Mouse (Mus musculus): ENCODE data around the gene Tedc2.

The Tedc2 gene

DNA sequence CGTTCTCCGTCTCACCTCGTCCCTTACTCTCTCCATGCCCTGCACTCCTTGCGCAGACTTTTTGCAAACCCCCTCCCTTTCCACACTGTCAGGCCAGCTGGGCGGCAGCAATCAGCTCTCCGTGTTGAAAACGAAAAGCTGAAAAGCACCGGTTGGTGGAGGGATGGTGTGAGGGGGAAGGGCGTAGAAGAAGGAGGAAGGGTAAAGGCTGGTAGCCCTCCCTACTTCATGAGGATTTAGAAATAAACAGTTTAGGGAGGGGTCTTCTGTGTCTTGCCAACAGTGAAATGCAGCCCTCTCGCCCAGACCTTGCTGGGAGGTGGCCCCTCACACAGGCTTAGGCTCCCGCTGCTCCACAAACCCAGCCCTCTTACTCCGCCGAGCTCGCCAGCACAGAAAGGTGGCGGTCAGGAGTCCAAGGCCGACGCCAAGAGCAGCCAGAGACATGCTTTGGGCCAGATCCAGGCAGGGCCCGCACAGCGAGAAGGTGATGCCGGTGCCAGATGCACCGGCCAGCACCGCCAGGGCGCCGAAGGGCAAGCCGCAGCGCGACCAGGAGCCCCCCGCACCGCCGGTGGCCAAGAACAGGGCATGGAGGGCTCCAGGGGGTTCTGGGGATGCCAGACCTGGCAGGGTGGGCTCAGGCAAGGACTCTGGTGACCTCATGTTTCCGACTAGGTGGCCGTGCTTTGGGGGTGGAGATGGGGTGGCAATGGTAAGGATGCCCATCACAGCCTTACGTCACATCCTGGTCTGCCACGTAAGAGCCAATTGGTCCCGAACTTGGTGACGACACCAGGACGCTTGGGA, 8.8 kb downstream of the Tedc2 start:
- no peak for DNase-seq (ENCODE audit: low spot score)

DNA sequence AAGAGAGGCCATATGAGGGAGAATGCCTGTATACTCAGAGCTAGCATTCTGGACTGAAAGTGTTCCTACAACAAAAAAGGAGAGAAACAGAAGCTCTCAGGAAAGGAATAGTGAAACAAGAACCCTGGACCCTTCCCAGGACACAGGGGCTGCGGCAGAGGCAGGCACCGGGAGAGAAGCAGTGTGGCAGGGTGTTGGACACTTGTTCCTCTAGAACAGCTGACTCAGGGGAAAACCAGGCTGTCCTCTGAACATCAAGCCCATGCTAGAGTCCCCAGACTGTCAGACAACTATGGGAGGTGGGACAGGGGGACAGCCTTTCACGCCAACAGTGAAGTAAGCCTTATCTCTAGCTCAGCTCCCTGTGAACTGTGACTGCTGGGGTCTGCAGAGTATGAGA, 10.1 kb downstream of the Tedc2 start:
- no peak for DNase-seq (ENCODE audit: low spot score)

DNA sequence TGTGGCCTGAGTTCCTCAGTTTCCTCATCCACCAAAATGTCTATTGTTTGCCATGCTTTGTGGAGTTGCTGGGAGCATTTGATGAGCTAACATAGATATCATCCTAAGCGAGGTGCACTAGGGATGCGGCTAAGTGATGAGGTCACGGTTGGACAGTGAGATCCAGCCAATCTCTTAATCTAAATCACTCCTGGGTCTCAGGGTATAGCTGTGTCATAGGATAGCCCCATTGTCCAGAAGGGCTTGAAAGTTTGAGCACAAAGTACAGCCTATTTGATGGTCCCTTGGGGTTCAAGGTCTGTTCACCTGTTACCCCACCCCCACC, 10.8 kb downstream of the Tedc2 start:
- peak; percentile 57 for DNase-seq (ENCODE audit: low spot score)

DNA sequence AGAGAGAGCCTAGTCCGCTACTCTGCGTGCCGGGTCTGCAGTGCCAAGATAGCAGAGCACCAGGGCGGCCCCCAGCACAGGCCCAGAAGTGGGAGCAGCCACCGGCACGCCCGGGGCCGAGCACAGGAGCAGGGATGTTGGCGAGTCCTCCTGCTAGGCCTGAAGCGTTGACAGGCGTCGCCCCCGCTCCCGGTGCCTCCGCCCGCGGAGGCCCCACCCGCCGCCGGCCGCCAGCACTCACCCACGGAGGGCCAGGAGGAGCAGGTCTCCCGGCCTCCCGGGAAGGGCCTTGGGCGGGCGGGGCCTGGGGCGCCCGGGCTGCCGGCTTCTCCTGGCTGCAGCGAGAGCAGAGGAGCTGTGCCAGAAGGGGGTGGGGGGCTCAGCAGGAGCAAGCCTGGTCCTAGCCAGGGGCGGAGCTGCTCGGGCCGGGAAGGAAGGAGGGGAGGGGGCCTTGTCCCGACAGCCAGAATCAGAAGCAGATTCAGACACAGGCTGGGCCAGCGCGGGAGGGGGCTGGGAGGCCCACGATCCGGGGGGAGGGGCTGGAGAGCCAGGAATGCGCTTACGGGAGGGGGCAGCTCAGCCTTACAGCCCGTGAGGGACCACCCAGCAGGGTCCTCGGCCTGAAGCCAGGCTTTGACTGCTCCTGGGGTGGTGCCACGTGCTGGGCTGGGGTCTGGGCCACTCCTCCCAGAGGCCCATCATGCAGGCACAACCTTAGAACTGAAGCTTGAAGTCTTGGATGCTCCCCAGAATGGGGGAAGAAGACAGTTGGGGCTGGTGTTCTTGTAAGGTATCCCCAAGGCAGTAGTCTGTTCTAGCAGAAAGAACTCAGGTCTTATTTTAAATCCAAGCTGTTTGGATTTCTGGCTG, 11.4 kb downstream of the Tedc2 start, which contains the start of gene Ntn3:
Gene Ntn3, minus strand, starts transcription at position 489 of the 873 bp plus-strand sequence.
- peak; percentile 62 for DNase-seq (ENCODE audit: low spot score)

DNA sequence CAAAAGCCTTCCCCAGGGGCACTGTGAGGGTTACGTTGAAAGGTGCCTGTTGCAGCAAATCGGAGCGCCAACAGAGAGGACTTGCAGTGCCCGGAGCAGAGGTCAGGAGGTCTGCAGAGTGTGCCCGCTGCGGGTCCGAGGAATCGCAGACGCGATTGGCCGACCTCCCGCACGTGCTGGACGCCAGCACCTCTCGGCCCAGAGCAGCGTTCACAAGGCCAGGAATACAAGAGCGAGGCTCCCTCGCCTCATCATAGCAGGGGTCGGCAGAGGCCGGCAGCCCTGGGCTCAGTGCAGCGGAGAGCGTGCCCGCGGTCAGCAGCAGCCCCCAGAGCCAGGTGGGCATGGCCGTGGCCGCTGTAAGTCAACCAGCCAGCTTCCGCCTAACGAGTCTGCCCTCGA, 12.0 kb downstream of the Tedc2 start:
- DNase-seq (ENCODE audit: low spot score), result peak; percentile 62

DNA sequence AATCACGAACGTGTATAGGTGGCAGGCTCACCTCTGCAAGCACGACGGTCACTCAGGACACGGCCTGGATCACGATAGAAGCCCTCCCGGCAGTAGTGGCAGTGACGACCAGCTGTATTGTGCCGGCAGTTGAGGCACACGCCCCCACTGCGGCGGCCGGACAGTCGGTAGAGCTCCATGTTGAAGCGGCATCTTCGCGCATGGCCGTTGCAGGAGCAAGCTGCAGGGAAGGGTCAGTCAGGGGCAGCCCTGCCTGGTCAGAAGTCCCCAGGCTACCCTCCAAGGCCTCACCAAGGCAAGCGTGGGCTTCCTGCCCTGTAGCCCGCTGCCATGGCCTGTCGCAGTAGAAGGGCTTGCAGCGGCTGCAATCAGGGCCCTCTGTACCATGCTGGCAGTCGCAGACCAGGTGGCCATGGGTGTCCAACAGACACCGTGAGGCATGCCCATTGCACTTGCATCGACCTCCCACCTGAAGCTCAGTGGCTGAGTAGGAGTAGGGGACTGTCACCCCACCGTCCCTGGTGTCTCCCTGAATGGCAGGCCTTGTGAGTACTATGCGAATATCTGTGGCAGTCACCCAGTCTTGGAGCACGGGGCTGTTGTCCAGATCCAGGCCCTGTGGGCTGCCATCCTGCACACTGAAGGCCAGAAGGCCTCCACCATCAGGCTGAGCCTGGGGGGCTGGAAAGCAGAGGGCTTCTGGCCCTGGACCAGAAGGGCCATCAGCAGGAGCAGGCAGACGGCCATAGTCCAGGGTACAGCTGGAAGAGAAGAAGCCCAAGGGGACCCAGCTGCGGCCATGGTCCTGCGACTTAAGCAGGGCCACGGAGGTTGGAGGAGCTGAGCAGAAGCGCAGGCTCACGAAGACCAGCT, 12.6 kb downstream of the Tedc2 start:
- DNase-seq (ENCODE audit: low spot score), result no peak

DNA sequence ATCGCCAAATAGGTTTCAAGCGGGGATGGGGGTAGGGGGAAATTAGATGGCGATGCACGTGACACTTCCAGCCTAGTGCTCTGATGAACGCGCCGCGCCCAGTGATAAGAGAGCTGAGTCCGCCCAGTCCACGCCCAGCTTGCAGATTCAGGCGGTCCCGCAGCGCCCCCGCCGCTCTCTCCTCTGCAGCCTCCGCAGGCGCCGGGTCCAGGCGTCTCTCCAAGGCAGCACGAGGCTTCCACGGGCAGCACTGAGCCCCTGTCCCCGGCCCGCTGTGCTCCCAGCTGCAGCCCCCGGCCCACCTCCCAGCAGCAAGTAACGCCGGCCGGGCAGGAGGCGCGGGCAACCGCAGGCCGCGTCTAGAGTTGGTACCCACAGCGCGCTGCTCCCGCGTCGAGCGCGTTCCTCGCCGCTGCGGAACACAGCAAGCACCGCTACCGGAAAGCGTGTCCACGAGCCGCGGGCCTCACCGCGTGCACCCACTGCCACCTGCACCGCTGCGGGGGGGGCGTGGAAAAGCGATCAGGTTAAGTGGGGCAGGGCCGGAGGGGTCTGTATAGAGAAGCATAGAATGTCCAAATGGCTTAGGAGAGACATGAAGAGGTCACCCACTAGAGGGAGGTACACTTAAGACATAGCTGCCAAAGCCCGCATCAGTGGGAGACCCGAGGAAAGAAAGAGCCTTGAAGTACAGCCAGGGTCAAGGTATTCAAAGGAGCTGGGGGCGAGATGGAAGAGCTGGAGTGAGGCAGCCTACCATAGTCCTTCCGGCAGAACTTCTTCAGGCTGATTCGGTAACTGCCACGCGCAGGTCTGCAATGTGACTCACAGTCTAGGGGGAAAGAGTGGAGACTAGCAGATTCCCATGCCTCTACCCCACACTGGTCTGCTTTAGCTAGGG, 13.9 kb downstream of the Tedc2 start:
- no peak for DNase-seq (ENCODE audit: low spot score)

DNA sequence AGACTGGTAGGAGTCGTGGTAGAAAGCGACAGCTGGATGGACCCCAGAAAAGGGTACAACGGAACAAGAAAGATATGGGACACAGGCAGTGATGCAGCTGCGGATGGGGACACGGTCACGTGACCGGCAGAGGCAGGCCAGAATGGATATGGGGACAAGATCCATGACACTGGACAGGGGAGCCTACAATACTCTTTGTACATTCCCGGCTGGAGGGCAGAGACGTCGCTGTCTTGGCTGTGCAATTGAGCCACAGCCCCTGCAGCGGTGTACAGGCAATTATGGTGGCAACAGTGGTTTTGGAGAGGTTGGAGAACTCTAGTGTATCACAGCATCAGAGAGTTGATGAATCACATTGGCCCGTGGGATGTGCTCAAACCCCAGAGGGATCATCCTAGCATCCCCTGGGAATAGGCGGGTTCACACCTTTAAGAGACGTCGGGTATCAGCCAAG, 14.7 kb downstream of the Tedc2 start:
- DNase-seq (ENCODE audit: low spot score), result no peak

DNA sequence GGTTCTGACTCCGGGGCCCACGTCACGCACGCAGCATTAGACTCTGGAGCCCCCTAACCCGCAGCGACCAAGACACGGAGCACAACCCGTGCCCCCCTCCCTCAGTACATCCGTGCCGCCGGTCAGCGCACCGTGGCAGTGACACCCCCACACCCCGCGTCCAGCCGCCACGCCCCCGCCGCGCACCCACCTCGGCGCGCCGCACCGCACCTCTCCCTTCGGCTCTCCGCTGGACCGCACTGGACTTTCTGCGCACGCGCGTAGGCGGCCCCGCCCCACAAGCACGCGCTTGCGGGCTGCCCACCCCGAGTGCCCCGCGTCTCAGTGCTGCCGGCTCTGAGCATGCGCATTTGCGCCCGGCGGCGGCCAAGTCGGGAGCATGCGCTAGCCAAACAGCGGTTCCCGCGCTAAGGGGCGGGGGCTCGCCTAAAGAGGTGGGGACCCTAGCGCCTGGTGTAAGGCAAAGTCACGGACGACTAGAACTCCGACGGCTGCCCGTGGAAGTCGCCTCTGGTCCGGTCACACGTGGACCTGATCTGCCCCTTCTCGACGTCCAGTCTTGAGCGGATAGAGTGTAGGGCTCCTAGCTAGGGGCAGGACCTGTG, 15.3 kb downstream of the Tedc2 start, which contains the start of gene Tbc1d24:
Gene Tbc1d24, minus strand, starts transcription at position 279 of the 605 bp plus-strand sequence.
- DNase-seq (ENCODE audit: low spot score), result peak; percentile 95

DNA sequence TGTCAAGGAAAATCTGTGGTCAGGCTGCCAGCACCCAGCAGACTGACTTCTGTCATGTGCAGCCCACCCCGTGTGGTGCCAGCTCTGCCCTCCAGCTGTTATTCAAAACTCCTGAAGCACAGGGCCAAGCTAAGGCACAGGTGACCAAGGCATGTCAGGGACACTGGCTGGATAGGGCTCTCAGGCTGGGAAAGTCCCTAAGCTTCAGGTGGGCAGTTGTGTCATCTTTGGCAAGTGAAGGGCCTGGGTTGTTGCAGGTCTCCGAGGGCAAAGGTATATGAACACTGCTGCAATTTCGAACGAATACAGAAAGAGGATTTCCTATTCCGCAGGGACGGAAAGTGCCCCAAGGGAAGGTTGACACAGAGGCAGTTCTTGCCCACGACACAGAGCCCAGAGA, 15.8 kb downstream of the Tedc2 start:
- DNase-seq (ENCODE audit: low spot score), result peak; percentile 45

DNA sequence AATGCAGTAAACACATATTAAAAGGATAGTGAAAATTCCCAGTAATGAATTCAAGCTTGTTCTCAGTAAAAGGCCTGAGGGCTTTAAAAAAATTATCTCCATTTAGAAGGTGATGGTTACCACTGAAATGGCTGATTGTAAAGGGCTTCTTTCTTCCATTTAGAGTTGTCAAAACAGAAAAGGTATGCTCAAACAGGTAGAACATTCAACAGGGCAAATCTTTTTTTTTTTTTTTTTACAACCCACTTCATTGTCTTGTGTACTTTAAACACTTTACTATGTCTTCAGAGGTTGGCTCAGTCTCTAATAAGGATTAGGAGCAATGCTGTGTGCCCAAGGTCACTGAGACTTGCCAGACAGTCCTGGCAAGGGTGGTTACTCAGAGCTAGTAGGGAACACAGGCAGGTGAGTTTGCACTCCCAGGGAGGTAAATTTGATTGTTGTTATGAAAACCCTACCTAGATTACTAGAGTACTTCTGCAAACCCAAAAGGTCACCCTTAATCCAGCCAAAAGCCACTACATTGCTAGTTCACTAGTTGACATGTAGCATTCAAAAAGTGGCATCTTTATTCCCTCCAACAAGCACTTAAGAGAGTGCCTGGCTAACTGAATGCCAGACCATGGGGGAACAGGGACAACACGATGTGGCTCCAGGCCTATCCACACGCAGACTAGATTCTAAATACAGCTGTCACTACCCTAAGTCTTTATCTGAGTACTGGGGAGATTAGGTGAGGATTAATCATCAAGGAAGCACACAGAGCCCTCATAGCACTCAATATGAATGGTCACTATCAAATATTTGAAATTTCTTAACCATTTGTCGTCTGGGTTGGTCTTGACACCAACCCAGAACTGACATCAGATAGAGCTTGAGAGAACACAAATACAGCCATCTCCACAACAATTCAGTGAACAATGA, 16.8 kb downstream of the Tedc2 start:
- no peak for DNase-seq (ENCODE audit: low spot score)

DNA sequence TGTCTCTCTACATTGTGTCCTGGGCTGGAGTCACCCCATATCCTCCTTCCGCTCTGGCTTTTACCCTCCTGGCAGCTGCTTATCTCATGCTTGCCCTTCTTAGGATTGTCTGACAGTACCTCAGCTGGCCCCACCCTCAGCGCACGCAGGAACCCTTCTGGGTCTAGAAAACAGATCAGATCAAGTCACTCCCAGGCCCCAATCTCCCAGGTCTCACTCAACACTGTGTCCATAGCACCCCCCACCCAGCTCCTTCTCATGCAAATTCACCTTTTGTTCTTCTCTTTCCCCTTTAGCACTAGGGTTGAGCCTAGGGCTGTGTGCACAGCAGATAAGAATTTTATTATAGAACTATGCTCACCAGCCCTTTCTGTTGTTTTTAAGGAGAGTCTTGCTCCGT, 17.6 kb downstream of the Tedc2 start:
- DNase-seq (ENCODE audit: low spot score), result no peak

DNA sequence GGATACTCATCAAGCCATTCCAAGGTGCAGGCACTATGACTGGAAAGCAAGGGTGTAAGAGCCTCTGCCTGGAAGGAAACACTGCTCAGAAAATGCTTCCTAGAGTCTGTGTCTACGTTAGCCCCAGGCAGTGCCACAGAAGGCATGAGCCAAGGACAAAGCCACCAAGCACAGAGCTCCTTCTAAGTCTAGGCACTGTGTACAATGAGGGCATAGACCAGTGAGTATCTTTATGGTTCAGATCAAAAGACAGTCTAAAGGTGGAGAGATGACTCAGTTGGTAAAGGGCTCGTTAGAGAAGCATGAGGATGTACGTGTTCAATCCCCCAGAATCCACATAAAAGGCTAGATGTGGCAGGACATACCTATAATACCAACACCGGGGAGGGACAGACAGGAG, 19.6 kb downstream of the Tedc2 start:
- no peak for DNase-seq (ENCODE audit: low spot score)

DNA sequence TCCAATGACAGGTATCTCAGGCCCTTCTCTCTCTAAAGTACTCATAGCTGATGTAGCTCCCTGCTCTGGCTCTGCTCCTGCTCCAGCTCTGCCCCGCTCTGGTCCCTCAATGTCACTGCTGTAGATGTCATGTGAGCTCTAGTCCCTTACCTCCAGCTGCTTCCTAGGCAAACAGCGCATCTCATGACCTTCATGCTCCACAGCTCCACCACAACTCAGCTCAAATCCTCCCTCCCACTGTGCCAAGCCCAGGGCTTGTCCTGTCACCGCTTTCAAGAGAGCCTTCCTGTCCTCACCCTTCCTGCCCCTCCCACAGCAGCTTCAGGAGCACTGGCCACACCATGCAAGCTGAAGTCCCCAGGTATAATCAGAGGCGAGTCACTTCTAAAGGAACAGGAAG, 20.9 kb downstream of the Tedc2 start:
- DNase-seq (ENCODE audit: low spot score), result no peak

DNA sequence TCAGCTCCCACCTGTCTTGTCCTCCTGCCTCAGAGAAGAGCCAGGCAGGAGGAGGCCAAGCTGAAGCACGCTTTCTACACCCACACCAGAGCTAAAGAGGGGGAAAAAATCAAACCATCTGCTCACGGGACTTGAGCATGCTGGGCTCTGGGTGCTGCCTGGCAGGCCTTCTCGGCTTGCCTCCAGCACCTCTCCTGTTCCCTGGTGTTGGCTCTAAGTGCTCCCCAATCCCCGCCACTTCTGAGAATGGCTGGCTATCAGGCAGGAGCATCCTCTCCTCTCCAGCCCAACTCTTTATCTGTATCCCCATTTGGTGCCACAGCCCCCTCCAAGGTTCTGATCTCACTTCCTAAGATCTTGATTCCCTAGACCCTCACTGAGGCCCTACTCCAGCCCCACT, 21.4 kb downstream of the Tedc2 start:
- no peak for DNase-seq (ENCODE audit: low spot score)

DNA sequence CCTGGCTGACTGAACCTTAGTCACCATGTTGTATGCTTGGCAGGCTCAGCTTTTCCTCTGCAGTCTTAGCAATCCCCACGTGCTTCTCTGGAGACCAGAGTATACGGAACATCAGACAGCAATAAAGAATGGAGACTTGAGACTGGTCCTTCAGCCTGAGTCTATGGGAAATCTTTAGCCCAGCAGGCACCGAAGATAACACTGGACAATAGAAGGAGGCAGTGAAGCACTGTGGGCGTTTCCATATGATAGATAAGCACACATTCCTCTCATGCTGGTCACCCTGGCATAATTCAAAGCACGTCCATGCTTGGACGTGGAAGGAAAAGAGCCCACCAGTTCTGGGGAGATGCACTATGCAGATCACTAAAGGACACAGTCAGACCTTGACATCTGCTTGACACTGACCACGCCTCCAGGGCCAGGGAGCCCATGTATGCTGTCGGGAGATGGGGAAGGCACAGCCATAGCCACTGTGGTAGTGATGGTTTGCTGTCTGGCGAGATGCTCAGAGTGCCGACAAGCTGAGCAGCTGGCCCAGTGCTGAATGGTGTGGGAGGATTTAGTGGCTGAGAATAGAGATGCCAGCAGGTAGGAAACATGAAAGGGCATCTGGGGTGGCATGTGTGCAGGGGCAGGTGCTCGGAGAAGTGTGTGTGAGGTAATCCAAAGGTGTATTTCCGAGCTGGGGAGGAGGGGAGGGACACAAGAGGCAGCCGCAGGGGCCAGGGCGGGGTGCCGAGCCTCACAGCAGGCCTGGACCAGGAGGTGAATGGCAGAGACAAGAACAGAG, 23.4 kb downstream of the Tedc2 start:
- DNase-seq (ENCODE audit: low spot score), result no peak

DNA sequence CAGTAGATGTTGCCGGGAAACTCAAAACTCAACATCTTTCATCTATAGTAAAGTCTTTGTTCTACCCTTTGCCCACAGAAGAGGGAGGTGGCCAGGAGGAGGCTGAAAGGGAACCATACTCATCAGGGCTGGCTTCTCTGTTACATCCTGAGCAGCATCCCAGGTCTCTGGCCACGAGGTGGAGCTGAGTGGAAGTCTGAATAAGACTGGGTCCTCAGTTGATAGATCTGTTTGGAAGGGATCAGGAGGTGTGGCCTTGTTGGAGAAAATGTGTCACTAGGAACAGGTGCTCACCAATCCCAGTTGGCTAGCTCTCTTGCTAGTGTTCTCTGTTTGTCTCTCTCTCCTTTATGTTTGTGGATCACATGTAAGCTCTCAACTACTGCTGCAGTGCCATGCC, 25.3 kb downstream of the Tedc2 start:
- no peak for DNase-seq (ENCODE audit: low spot score)

DNA sequence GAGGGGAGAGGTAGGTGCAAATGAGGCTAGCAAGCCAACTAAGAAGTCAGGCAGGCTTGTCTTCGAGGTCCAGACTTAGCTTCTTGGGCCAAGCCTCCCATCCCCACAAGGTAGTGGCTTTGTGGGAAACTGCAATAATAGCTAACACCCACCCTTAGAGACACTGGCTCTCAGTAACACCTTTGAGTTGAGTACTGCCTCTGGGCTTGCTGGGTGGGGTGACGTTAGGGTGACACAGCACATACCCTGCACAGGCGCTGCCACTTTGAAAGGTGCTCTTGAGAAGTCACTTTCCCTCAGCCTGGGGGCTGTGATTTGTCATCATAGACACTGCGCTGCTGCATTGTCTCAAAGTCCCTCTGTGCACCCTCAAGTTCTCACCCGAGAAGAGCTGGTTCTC, 26.9 kb downstream of the Tedc2 start:
- no peak for DNase-seq (ENCODE audit: low spot score)

DNA sequence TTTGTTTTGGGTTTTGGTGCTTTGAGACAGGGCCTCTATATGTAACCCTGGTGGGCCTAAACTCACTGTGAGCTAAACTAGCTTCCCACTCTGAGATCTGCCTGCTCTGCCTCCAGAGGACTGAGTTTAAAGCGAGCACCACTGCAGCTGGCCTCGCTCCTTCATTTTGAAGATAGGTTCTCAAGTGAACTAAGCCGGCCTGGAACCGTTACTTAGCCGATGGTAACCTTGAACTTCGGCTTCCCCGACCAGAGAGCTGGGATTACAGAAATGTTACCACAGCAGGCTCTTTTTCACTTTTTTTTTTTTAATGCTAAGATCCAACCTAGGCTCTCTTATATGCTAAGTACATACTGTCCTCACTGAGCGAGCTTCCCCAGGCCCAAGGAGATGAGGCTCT, 27.4 kb downstream of the Tedc2 start:
- no peak for DNase-seq (ENCODE audit: low spot score)
